Mouse (Mus musculus): ENCODE results near the gene Snx32. TPM values are rescaled to one million over a fixed set of nuclear protein-coding genes. Genes with fewer than 3 reads are reported as not detected.

The Snx32 gene
- polyA plus RNA-seq, 1 experiment from 2014 or later = 81.1 TPM

DNA sequence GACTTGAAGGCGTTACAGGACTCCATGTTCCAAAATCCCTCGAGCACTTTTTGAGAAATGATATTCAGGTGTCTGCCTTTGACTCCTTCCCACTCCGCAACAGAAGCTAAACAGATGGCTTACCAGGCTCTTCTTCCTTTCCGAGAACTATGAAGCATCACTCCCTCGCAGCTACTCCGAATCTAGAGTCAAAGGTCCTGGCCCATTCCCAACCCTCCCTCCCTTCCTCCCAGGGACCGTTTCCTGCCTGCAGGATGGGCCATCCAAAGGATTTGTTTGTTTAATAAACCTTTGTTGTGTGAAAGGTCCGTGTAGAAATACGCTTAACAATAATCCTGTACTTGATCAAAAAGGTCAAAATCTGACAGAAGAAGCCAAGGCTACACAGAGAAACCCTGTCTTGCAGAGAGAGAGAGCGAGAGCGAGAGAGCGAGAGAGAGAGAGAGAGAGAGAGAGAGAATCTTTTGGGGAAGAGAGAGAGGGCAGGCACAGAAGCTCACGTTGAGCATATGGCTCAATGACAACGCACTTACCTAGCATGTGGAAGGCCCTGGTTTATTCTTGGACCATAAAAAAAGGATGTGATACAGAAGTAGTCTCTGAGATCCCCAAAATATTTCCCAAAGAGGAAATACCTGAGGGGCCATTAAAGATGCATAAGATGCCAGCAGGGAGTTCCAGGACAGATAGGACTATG is 52.4 kb downstream of the Snx32 start, which contains the start of gene Ccdc85b:
Gene Ccdc85b (minus strand): TSS at position 149 of the 697 bp plus-strand sequence.
- H3K4me2 ChIP-seq = peak within 1 kb of the TSS; percentile 96
- peak within 1 kb of the TSS; percentile 99 for H3K27ac ChIP-seq
- peak within 1 kb of the TSS; percentile 95 for H3K9ac ChIP-seq
- H3K36me3 ChIP-seq = peaks cover 17% of the 10 kb centered on the region
- H3K4me1 ChIP-seq (replicated peaks) = peaks cover 53% of the 10 kb centered on the region
- ATAC-seq (ENCODE audit: low FRiP score) = peak; percentile 3
- H3K4me3 ChIP-seq = peak within 1 kb of the TSS; percentile 77
- no peaks in the 10 kb centered on the region for H3K9me3 ChIP-seq
- WGBS = 17% methylated on average over 14 of the region's 14 CpGs
- H3K27me3 ChIP-seq = peaks cover 11% of the 10 kb centered on the region

DNA sequence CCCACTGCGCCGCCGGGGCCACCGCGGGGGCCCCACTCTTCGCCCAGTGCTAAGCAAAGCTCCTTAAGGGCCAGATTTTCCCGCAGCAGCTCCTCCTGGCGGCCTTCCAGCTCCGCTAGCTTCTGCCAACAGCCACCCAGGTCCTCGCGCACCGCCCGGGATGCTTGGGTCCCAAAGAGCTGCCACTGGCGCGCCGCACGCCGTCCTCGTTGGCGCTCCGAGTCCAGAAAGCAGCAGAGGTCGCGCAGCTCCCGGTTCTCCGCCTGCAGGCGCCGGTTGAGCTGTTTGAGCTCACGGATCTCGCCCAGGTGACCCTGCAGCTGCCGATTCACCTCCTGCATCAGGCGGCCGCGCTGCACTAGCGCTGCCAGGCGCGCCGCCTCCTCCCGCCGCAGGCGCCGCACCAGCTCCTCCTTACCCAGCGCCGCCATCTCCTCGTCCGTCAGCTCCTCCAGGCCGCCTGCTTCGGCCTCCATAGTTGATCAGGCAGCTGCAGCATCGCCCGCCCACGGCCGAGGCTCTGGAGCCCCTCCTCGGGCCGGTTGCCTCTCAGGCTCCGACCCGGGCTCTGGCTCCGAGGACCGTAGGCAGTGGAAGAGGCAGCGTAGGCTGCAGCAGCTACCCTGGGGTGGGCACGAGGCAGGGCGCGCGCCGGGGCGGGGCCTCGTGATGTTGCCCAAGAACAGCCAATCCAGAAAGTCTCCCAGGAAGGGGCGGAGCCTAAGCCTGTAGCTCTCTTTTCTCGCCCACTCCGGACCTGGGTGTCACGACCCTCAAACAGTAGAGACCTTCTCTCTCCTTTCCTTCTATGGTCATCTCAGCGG is 53.2 kb downstream of the Snx32 start:
- Histone ChIP-seq H3K9ac (peak overlapping the region; percentile 95), H3K36me3 (peaks cover 10% of the 10 kb centered on the region), H3K27ac (peak overlapping the region; percentile 99), H3K4me2 (peak overlapping the region; percentile 96), H3K27me3 (peaks cover 11% of the 10 kb centered on the region), H3K4me1 (replicated peaks) (peaks cover 53% of the 10 kb centered on the region), H3K4me3 (peak overlapping the region; percentile 77), H3K9me3 (no peaks in the 10 kb centered on the region)
- ATAC-seq (ENCODE audit: low FRiP score) = peak; percentile 88
- WGBS = under 1% methylated on average over 68 of the region's 70 CpGs

DNA sequence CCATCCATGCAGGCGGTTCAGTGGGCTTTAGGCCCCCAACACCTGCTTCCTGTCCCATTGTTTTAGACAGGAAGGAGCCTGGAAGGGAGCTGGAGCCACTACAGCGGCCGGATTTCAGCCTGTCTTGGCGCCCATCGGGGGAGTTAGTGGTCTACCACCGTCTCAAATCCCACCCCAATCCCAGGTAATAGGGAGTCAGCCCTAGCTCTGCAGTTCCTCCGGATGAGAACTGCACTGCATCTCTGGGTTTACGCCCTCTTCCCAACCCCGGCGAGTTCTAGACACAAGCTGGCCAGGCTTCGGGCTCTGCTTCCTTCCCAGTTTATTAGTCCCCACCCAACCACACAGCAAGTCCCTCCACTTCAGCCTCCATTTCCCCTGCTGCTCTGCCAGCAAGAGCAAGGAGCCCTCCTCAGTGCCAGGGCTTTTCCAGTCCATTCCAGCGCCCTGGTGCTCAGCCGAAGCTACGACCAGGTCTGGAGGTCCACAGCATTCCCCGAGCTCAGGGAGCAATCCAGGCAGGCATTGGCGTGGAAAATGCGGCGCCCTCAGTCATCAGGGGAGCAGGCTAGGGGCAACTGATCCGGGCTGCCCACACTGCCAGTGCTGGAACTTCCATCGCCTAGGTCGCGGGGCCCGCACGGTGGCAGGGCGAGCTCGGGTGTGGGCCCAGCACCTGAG is 54.0 kb downstream of the Snx32 start:
- H3K4me2 ChIP-seq = peak overlapping the region; percentile 96
- no peaks in the 10 kb centered on the region for H3K9me3 ChIP-seq
- peak overlapping the region; percentile 77 for H3K4me3 ChIP-seq
- H3K27ac ChIP-seq = peak overlapping the region; percentile 99
- ATAC-seq (ENCODE audit: low FRiP score) = peak; percentile 9; the same call in 1 of the 2 replicates
- peaks cover 19% of the 10 kb centered on the region for H3K27me3 ChIP-seq
- H3K9ac ChIP-seq = peak overlapping the region; percentile 95
- 5% methylated on average over 26 of the region's 26 CpGs for WGBS
- H3K4me1 ChIP-seq (replicated peaks) = peaks cover 45% of the 10 kb centered on the region
- peaks cover 9% of the 10 kb centered on the region for H3K36me3 ChIP-seq

DNA sequence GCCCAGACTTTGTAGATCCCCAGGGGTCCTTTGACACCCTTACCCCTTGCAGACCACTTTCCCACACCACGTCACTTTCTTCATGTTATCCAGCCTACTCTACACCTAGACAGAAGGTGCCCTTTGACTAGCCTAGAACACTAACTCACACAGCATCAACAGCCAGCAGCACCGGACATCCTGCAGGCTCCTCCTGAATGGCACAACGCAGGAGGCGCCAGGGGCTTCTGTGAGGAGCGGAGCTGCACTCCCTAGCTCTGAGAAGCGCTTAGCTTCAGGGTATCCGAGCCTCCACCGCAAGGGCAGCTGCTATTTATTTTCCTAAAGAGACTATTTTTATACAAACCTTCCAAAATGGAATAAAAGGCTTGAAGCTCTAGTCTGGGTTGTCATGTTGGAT is 54.8 kb downstream of the Snx32 start:
- Histone ChIP-seq H3K4me1 (replicated peaks) (peaks cover 39% of the 10 kb centered on the region), H3K27me3 (peaks cover 27% of the 10 kb centered on the region), H3K9ac (peak overlapping the region; percentile 95), H3K27ac (no peak overlapping the region), H3K4me3 (peak overlapping the region; percentile 77), H3K9me3 (no peaks in the 10 kb centered on the region), H3K36me3 (peaks cover 9% of the 10 kb centered on the region), H3K4me2 (peak overlapping the region; percentile 96)
- 67% methylated on average over 8 of the region's 8 CpGs for WGBS
- ATAC-seq (ENCODE audit: low FRiP score) = no peak

DNA sequence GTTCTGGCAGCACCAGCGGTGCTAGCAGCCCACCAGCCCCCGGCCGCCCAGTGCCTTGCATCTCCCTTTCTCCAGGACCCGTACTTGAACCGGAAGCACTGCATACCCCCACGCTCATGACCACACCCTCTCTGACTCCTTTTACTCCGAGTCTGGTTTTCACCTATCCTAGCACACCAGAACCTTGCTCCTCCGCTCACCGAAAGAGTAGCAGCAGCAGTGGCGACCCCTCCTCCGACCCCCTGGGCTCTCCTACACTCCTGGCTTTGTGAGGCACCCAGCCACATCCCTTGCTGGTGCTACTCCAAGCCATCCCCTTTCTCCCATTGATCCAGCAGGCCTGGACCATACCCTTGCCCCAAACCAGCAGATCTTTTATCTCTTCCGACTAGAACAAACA is 55.3 kb downstream of the Snx32 start:
- H3K27me3 ChIP-seq = peaks cover 32% of the 10 kb centered on the region
- no peak for ATAC-seq (ENCODE audit: low FRiP score)
- peaks cover 38% of the 10 kb centered on the region for H3K4me1 ChIP-seq (replicated peaks)
- peak overlapping the region; percentile 96 for H3K4me2 ChIP-seq
- H3K9ac ChIP-seq = peak overlapping the region; percentile 95
- peaks cover 9% of the 10 kb centered on the region for H3K36me3 ChIP-seq
- 84% methylated on average over 12 of the region's 12 CpGs for WGBS
- H3K27ac ChIP-seq = no peak overlapping the region
- H3K4me3 ChIP-seq = peak overlapping the region; percentile 77
- no peaks in the 10 kb centered on the region for H3K9me3 ChIP-seq

DNA sequence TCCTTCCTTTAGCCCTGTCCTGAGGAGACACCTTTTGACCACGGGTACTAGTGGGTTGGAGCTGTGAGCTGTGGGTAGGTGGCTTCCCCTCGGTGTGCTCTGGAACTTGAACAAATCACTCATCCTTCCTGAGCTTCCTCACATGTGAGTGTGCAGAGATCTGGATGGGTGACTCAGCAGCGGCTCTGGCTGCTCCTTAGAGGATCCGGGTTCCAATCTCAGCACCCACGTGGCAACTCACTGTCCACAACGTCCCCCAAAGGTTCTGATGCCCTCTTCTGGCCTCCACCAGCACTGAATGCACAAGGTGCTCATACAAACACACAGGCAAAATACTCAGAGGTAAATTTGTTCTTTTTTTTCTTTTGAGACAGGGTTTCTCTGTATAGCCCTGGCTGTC is 58.6 kb downstream of the Snx32 start:
- Histone ChIP-seq H3K36me3 (peaks cover 9% of the 10 kb centered on the region), H3K27ac (no peak overlapping the region), H3K9ac (no peak overlapping the region), H3K4me3 (no peak overlapping the region), H3K4me1 (replicated peaks) (peaks cover 46% of the 10 kb centered on the region), H3K27me3 (peaks cover 54% of the 10 kb centered on the region), H3K4me2 (no peak overlapping the region), H3K9me3 (no peaks in the 10 kb centered on the region)
- no peak for ATAC-seq (ENCODE audit: low FRiP score)
- WGBS = 81% methylated on average over 6 of the region's 6 CpGs

GRCm38 (mm10) chr19:5449673-5450072 is 60.7 kb downstream of the Snx32 start:
- Histone ChIP-seq H3K4me3 (no peak overlapping the region), H3K9ac (no peak overlapping the region), H3K36me3 (peaks cover 9% of the 10 kb centered on the region), H3K27me3 (peaks cover 75% of the 10 kb centered on the region), H3K4me1 (replicated peaks) (peaks cover 25% of the 10 kb centered on the region), H3K9me3 (no peaks in the 10 kb centered on the region), H3K4me2 (no peak overlapping the region), H3K27ac (no peak overlapping the region)
- WGBS = 85% methylated on average over 3 of the region's 3 CpGs
- no peak for ATAC-seq (ENCODE audit: low FRiP score)

DNA sequence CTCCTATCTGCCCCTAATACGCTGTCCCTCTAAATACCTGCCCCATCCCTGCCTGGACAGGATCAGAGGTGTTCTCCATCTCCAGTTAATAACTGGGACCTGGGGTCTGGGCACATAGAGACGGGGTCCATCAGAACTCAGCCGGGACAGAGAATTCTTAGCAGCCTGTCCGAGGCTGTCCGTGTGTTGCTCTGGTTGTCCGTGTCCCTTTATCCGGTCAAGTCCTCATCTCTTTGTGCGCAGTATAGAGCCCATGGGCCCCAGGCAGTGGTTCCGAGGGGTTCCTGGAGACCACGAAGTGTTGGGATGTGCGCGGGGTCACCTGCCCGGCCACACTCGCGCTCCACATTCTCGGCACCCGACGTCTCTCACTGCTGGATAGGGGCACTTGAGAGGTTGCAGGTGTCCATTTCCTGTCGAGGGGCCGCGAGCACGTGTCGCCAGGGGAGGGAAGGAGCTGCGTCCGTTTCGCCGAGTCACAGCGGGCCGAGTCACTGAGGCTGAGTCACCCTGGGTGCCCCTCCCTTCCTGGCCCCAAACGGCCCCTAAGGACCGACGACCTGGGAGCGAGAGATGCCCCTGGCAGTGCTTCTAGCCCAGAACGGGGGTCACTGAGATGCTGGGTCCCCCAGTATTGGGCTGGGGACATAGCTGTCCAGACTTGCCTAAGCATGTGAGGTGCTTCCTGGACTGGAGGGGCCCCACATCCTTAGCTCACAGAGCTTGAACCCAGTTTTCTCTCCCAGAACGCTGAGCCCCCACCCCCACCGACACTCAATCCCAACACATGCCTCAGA is 61.8 kb downstream of the Snx32 start:
- H3K4me3 ChIP-seq = peak overlapping the region; percentile 50
- no peaks in the 10 kb centered on the region for H3K9me3 ChIP-seq
- H3K4me1 ChIP-seq (replicated peaks) = peaks cover 20% of the 10 kb centered on the region
- H3K27ac ChIP-seq = no peak overlapping the region
- H3K27me3 ChIP-seq = peaks cover 85% of the 10 kb centered on the region
- no peaks in the 10 kb centered on the region; the same call in 1 of the 2 replicates for H3K36me3 ChIP-seq
- peak overlapping the region; percentile 91 for H3K4me2 ChIP-seq
- ATAC-seq (ENCODE audit: low FRiP score) = no peak
- H3K9ac ChIP-seq = no peak overlapping the region
- 6% methylated on average over 36 of the region's 36 CpGs for WGBS

DNA sequence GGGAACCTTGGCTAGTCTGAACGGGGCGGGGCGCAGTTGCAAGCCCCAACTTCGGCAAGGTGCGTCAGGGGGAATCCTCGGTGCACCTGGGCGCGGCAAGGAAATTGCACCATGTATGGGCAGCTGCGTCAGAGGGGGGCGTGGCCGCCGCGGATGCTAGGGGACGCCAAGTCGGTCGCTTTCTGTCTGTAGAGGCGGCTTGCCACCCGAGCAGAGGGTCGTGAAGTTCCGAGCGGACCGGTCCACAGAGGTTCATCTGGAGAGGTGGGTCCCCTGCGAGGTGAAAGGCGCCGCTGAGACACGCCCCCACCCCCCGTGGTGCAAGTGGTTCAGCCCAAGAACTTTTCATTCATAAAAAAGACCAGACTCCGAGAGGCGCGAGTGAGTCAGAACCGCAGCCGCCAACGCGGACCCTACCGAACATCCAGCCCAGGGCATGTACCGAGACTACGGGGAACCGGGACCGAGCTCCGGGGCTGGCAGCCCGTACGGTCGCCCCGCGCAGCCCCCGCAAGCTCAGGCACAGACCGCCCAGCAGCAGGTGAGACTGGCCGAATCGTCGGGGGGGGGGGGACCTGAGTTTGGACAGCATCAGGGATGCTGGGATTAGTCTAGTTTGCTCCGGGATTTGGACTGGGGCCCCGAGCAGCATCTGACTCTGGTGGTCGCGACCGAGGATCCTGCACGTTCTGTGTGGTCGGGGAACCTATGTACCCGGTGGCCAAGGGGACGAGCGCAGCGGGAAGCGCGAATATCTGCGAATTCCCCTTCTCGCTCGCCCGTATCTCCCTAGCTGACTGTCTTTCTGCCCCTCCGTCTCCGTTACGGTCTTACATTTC is 62.6 kb downstream of the Snx32 start, which contains the start of gene Fosl1:
Gene Fosl1 (plus strand): TSS at position 33 of the 839 bp plus-strand sequence.
- peak; percentile 75 for ATAC-seq (ENCODE audit: low FRiP score)
- WGBS = under 1% methylated on average over 70 of the region's 70 CpGs
- Histone ChIP-seq H3K36me3 (no peaks in the 10 kb centered on the region), H3K4me1 (replicated peaks) (peaks cover 20% of the 10 kb centered on the region), H3K4me3 (peak within 1 kb of the TSS; percentile 50), H3K27me3 (peaks cover 86% of the 10 kb centered on the region), H3K27ac (no peak within 1 kb of the TSS), H3K9me3 (no peaks in the 10 kb centered on the region), H3K4me2 (peak within 1 kb of the TSS; percentile 91), H3K9ac (peak within 1 kb of the TSS; percentile 64)

- no peak for ATAC-seq (ENCODE audit: low FRiP score)
- H3K27me3 ChIP-seq = peaks cover 75% of the 10 kb centered on the region
- H3K36me3 ChIP-seq = no peaks in the 10 kb centered on the region
- H3K27ac ChIP-seq = no peak overlapping the region
- no peak overlapping the region for H3K4me2 ChIP-seq
- H3K4me1 ChIP-seq (replicated peaks) = peaks cover 20% of the 10 kb centered on the region
- H3K4me3 ChIP-seq = no peak overlapping the region
- H3K9ac ChIP-seq = no peak overlapping the region
- no peaks in the 10 kb centered on the region for H3K9me3 ChIP-seq
- 88% methylated on average over 5 of the region's 5 CpGs for WGBS
Observed at GRCm38 (mm10) chr19:5445747-5446146, 64.6 kb downstream of the Snx32 start.

DNA sequence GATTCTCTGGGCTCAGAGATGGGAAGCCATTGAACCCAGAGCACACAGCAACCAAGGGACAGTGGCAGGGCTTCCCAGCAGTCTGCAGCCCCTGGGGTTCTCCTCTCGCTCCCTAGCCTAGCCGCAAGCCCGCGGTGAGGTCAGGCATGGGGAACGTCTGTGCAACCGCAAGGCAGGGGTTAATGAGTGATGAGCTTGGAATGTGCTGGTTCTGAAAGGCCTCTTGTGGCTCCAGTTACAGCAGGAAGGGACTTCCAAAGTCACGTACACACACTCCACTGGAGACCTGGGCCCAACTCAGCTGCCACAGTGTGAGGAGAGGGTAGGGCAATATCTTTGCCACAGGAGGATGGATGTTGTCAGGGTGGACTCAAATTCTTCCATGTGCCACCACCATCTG is 65.4 kb downstream of the Snx32 start:
- H3K36me3 ChIP-seq = no peaks in the 10 kb centered on the region
- ATAC-seq (ENCODE audit: low FRiP score) = no peak
- no peak overlapping the region for H3K27ac ChIP-seq
- H3K4me3 ChIP-seq = no peak overlapping the region
- 0 out of 2 replicates have a peak, but pooled peaks cover 3% of the 10 kb centered on the region for H3K9me3 ChIP-seq
- H3K4me2 ChIP-seq = no peak overlapping the region
- 40% methylated on average over 7 of the region's 7 CpGs for WGBS
- H3K4me1 ChIP-seq (replicated peaks) = peaks cover 20% of the 10 kb centered on the region
- H3K27me3 ChIP-seq = peaks cover 67% of the 10 kb centered on the region
- H3K9ac ChIP-seq = no peak overlapping the region
